Comparison of ENCODE assay signal across 7 mouse cellular contexts in genomic region chr16:57549061-57550037, GRCm38 (mm10). TPM values are rescaled to one million over a fixed set of nuclear protein-coding genes. Genes with fewer than 3 reads are reported as not detected.
A peak's percentile ranks its signal among the peaks of the same experiment; 100 is the strongest.
DNase-seq lines count a peak whose midpoint lies in the region; ATAC-seq lines count a peak whose summit lies in the region.

No protein-coding gene starts in this region.

- ATAC-seq in granulocyte monocyte progenitor cell, adult 5-6 weeks (replicated peaks; ENCODE audit: poor library complexity, severe bottlenecking) = peak; percentile 78
- ATAC-seq in intestine, embryonic 16.5 days = peak; percentile 96
- peak; percentile 95 for ATAC-seq in limb, embryonic 13.5 days (ENCODE audit: low FRiP score, low read depth)
- ATAC-seq in midbrain, embryonic 14.5 days (ENCODE audit: low FRiP score, low TSS enrichment) = peak; percentile 92

- peak overlapping the region; percentile 89 for H3K27ac ChIP-seq in intestine, embryonic 16.5 days (ENCODE audit: low read length)
- peak overlapping the region; percentile 91 for H3K27ac ChIP-seq in limb, embryonic 13.5 days
- H3K27ac ChIP-seq in midbrain, embryonic 14.5 days (replicated peaks; ENCODE audit: low read depth, low read length) = no peak overlapping the region

- WGBS in intestine, embryonic 16.5 days = under 1% methylated on average over 42 of the region's 64 CpGs
- 2% methylated on average over 58 of the region's 64 CpGs for WGBS in limb, embryonic 13.5 days
- 2% methylated on average over 64 of the region's 64 CpGs for WGBS in midbrain, embryonic 14.5 days

- H3K9ac ChIP-seq in intestine, embryonic 16.5 days (ENCODE audit: low read depth, low read length) = peak overlapping the region; percentile 95
- H3K9ac ChIP-seq in limb, embryonic 13.5 days = peak overlapping the region; percentile 95
- peak overlapping the region; percentile 72 for H3K9ac ChIP-seq in midbrain, embryonic 14.5 days (replicated peaks; ENCODE audit: low read length)

- no peaks in the 10 kb centered on the region for H3K27me3 ChIP-seq in intestine, embryonic 16.5 days (replicated peaks; ENCODE audit: control insufficient read depth, insufficient read depth, low read length)
- no peaks in the 10 kb centered on the region for H3K27me3 ChIP-seq in limb, embryonic 13.5 days
- 0 out of 2 replicates have a peak, but pooled peaks cover 10% of the 10 kb centered on the region for H3K27me3 ChIP-seq in midbrain, embryonic 14.5 days (ENCODE audit: control insufficient read depth, insufficient read depth, low read length)

- H3K4me3 ChIP-seq in intestine, embryonic 16.5 days (ENCODE audit: low read length) = peak overlapping the region; percentile 84
- H3K4me3 ChIP-seq in limb, embryonic 13.5 days = peak overlapping the region; percentile 77
- peak overlapping the region; percentile 68 for H3K4me3 ChIP-seq in midbrain, embryonic 14.5 days (replicated peaks; ENCODE audit: low read depth, low read length)

- peaks cover 20% of the 10 kb centered on the region for H3K4me1 ChIP-seq in intestine, embryonic 16.5 days (ENCODE audit: control insufficient read depth, insufficient read depth, low read length)
- peaks cover 36% of the 10 kb centered on the region for H3K4me1 ChIP-seq in limb, embryonic 13.5 days
- H3K4me1 ChIP-seq in midbrain, embryonic 14.5 days (ENCODE audit: control insufficient read depth, insufficient read depth, low read length) = 0 out of 2 replicates have a peak, but pooled peaks cover 2% of the 10 kb centered on the region

- peak; percentile 65 for DNase-seq in adipocyte (ENCODE audit: low spot score)
- peak; percentile 89 for DNase-seq in embryo, embryonic 10 days (ENCODE audit: low spot score)
- peak; percentile 88 for DNase-seq in midbrain, embryonic 14.5 days
- peak; percentile 74 to 83 for DNase-seq in spleen, adult 18-20 months

- H3K36me3 ChIP-seq in intestine, embryonic 16.5 days (ENCODE audit: control insufficient read depth, insufficient read depth, low read length) = no peaks in the 10 kb centered on the region
- peaks cover 10% of the 10 kb centered on the region; the same call in 1 of the 2 replicates for H3K36me3 ChIP-seq in limb, embryonic 13.5 days
- H3K36me3 ChIP-seq in midbrain, embryonic 14.5 days (ENCODE audit: control insufficient read depth, insufficient read depth, low read length) = no peaks in the 10 kb centered on the region

- no peaks in the 10 kb centered on the region for H3K9me3 ChIP-seq in intestine, embryonic 16.5 days (ENCODE audit: control insufficient read depth, low read length)
- no peaks in the 10 kb centered on the region for H3K9me3 ChIP-seq in limb, embryonic 13.5 days
- no peaks in the 10 kb centered on the region for H3K9me3 ChIP-seq in midbrain, embryonic 14.5 days (ENCODE audit: control insufficient read depth, low read length)

- H3K4me2 ChIP-seq in intestine, embryonic 16.5 days (ENCODE audit: low read depth, low read length) = peak overlapping the region; percentile 94
- H3K4me2 ChIP-seq in limb, embryonic 13.5 days (replicated peaks) = peak overlapping the region; percentile 77
- H3K4me2 ChIP-seq in midbrain, embryonic 14.5 days (ENCODE audit: low read length) = peak overlapping the region; percentile 90

RNA-seq across cellular contexts. Expression of gene Cmss1, which starts 57.3 kb away (rescaled TPM):
- 42.6 and 48.7 TPM in 2 replicates for total RNA-seq in granulocyte monocyte progenitor cell, adult 5-6 weeks (2014; fragmentation: Nextera tagmentation)
- total RNA-seq in granulocyte monocyte progenitor cell, adult 5-6 weeks (2017) = 72.4 and 82.6 TPM in 2 replicates
- 35.1 and 41.4 TPM in 2 replicates for polyA plus RNA-seq in intestine, embryonic 16.5 days (2015; fragmentation: Nextera tagmentation; extraction: Ambion mirVana)
- 50.6 and 50.8 TPM in 2 replicates for polyA plus RNA-seq in limb, embryonic 13.5 days (2015; fragmentation: Nextera tagmentation; extraction: Ambion mirVana)
- polyA plus RNA-seq in midbrain, embryonic 14.5 days (2014; fragmentation: Nextera tagmentation; extraction: Ambion mirVana) = 36.1 and 38.2 TPM in 2 replicates
